Mouse (Mus musculus) forebrain, embryonic 13.5 days (tissue): ENCODE measurements around the gene Gm17662. TPM values are rescaled to one million over a fixed set of nuclear protein-coding genes. Genes with fewer than 3 reads are reported as not detected.

Experiments
- ATAC-seq: fragments of 200-750 bp; cut with Nextera tagmentation; 2 replicates; pipeline ENCODE4 v1.8.0; 2017
- H3K27ac ChIP-seq: fragments of 300-500 bp; sonication (generic); 2 replicates; pipeline ENCODE4 v1.5.1; 2015; ENCODE audit warnings: inconsistent platforms, mild to moderate bottlenecking, moderate library complexity
- H3K27me3 ChIP-seq: fragments of 300-500 bp; sonication (generic); 2 replicates; pipeline ENCODE4 v1.6.1; 2015; ENCODE audit warnings: mild to moderate bottlenecking, inconsistent platforms
- H3K36me3 ChIP-seq: fragments of 300-500 bp; sonication (generic); 2 replicates; pipeline ENCODE4 v1.6.1; 2015; ENCODE audit warnings: mild to moderate bottlenecking, inconsistent platforms; ENCODE audit not compliant: poor library complexity, severe bottlenecking
- H3K4me1 ChIP-seq: fragments of 300-500 bp; sonication (generic); 2 replicates; pipeline ENCODE4 v1.6.1; 2015; ENCODE audit warnings: inconsistent platforms
- H3K4me2 ChIP-seq: fragments of 300-500 bp; sonication (generic); 2 replicates; pipeline ENCODE4 v1.6.1; 2015; ENCODE audit warnings: inconsistent platforms, mild to moderate bottlenecking, moderate library complexity
- H3K4me3 ChIP-seq: fragments of 300-500 bp; sonication (generic); 2 replicates; pipeline ENCODE4 v1.5.1; 2015; ENCODE audit warnings: mild to moderate bottlenecking, inconsistent platforms
- H3K9ac ChIP-seq: fragments of 300-500 bp; sonication (generic); 2 replicates; pipeline ENCODE4 v1.6.1; 2015; ENCODE audit warnings: mild to moderate bottlenecking, inconsistent platforms
- H3K9me3 ChIP-seq: fragments of 300-500 bp; sonication (generic); replicated peaks from 2 replicates; pipeline ENCODE4 v1.6.1; 2016; ENCODE audit warnings: inconsistent platforms
- WGBS: fragments of 180-500 bp; shearing (Covaris S2); methylation state at CpG from one replicate; pipeline ENCODE4 v1.1.7; 2015; 5-methylcytosine and 5-hydroxymethylcytosine counted together
- polyA plus RNA-seq: library from polyadenylated mRNA; unstranded; fragments of >200 nt; fragmentation: Nextera tagmentation; extraction: Ambion mirVana; gene quantifications from 2 replicates; pipeline ENCODE4 v1.2.1, GENCODE M21; 2015

The Gm17662 gene
- polyA plus RNA-seq, 1 experiment from 2014 or later, result not detected

- Histone ChIP-seq H3K27ac (0 out of 2 replicates have a peak overlapping the region, but pooled peaks have one; percentile 10), H3K4me1 (no peaks in the 10 kb centered on the region), H3K9ac (no peak overlapping the region), H3K36me3 (no peaks in the 10 kb centered on the region), H3K4me3 (no peak overlapping the region), H3K4me2 (no peak overlapping the region), H3K9me3 (no peaks in the 10 kb centered on the region), H3K27me3 (peaks cover 3% of the 10 kb centered on the region; the same call in 1 of the 2 replicates)
- WGBS, result 73% methylated on average over 5 of the region's 5 CpGs
- peak; percentile 21; the same call in 1 of the 2 replicates for ATAC-seq
Observed at GRCm38 (mm10) chr4:104893588-104893987, 36.5 kb downstream of the Gm17662 start.

- Histone ChIP-seq H3K27me3 (peaks cover 3% of the 10 kb centered on the region; the same call in 1 of the 2 replicates), H3K27ac (no peak overlapping the region), H3K36me3 (no peaks in the 10 kb centered on the region), H3K9me3 (no peaks in the 10 kb centered on the region), H3K4me1 (no peaks in the 10 kb centered on the region), H3K9ac (no peak overlapping the region), H3K4me3 (no peak overlapping the region), H3K4me2 (no peak overlapping the region)
- 59% methylated on average over 13 of the region's 13 CpGs for WGBS
- ATAC-seq, result peak; percentile 48; the same call in 1 of the 2 replicates
Observed at GRCm38 (mm10) chr4:104894004-104894734, 37.0 kb downstream of the Gm17662 start.

- no peak for ATAC-seq
- Histone ChIP-seq H3K9ac (no peak overlapping the region), H3K4me1 (no peaks in the 10 kb centered on the region), H3K36me3 (no peaks in the 10 kb centered on the region), H3K9me3 (no peaks in the 10 kb centered on the region), H3K27ac (no peak overlapping the region), H3K4me2 (no peak overlapping the region), H3K27me3 (no peaks in the 10 kb centered on the region), H3K4me3 (no peak overlapping the region)
- WGBS, result 80% methylated on average over 2 of the region's 2 CpGs
Observed at GRCm38 (mm10) chr4:104902836-104903235, 45.7 kb downstream of the Gm17662 start.

- 91% methylated on average over 6 of the region's 6 CpGs for WGBS
- no peak overlapping the region for H3K9ac ChIP-seq
- no peaks in the 10 kb centered on the region for H3K9me3 ChIP-seq
- H3K4me3 ChIP-seq, result no peak overlapping the region
- H3K27ac ChIP-seq, result no peak overlapping the region
- no peaks in the 10 kb centered on the region for H3K27me3 ChIP-seq
- no peaks in the 10 kb centered on the region for H3K36me3 ChIP-seq
- H3K4me1 ChIP-seq, result no peaks in the 10 kb centered on the region
- ATAC-seq, result no peak
- no peak overlapping the region for H3K4me2 ChIP-seq
Observed at GRCm38 (mm10) chr4:104905049-104905448, 47.9 kb downstream of the Gm17662 start.

Other genes with a start within 250 kb of the Gm17662 start
- 0.25 TPM in 1 of 2 replicates, not detected in the other for gene C8b, start 91.0 kb upstream of the Gm17662 start, polyA plus RNA-seq
- gene C8a, start 19.1 kb downstream of the Gm17662 start, polyA plus RNA-seq, result not detected in 2 replicates
- gene Fyb2, start 56.1 kb downstream of the Gm17662 start, polyA plus RNA-seq, result 0.09 and 0.12 TPM in 2 replicates